Mouse (Mus musculus) heart, postnatal 0 days (tissue): ENCODE measurements at regions not wholly inside any gene's neighbourhood (a gene's known extent, or its start where the extent isn't known, plus 50 kb on each side); places are given as distances from the start of the nearest gene placed in this dataset.

Source experiments
- CTCF ChIP-seq: IDR thresholded peaks from 2 replicates; pipeline ENCODE4 v1.5.1; 2016; ENCODE audit warnings: antibody characterized with exemption, control low read depth, low read depth
- EP300 ChIP-seq: IDR thresholded peaks from 2 replicates; pipeline ENCODE4 v1.6.1; 2016; ENCODE audit warnings: antibody characterized with exemption, low read depth

- TF ChIP-seq CTCF, result no peak
- TF ChIP-seq EP300, result no peak
Measured at GRCm38 (mm10) chr9:31710022-31710421, 203.2 kb downstream of the Barx2 start.
